Mouse (Mus musculus): ENCODE measurements at regions not wholly inside any gene's neighbourhood (a gene's known extent, or its start where the extent isn't known, plus 50 kb on each side); places are given as distances from the start of the nearest gene placed in this dataset.

- no peak for DNase-seq
These were observed 396.1 kb downstream of the Wdr11 start for GRCm38 (mm10) chr7:129987713-129988112.

GRCm38 (mm10) chr7:129993446-129994223, 402.0 kb downstream of the Wdr11 start:
- no peak for DNase-seq

GRCm38 (mm10) chr7:129995529-129995928, 403.9 kb downstream of the Wdr11 start:
- no peak for DNase-seq

GRCm38 (mm10) chr7:130001064-130001463, 409.4 kb downstream of the Wdr11 start:
- no peak for DNase-seq

GRCm38 (mm10) chr7:130002002-130002401, 410.3 kb downstream of the Wdr11 start:
- DNase-seq: no peak

GRCm38 (mm10) chr7:130005406-130005805, 413.7 kb downstream of the Wdr11 start:
- no peak for DNase-seq

- DNase-seq: no peak
These were observed 416.4 kb downstream of the Wdr11 start for GRCm38 (mm10) chr7:130007993-130008583.

GRCm38 (mm10) chr7:130008591-130009418, 417.1 kb downstream of the Wdr11 start:
- no peak for DNase-seq

- no peak for DNase-seq
These were observed 420.4 kb downstream of the Wdr11 start for GRCm38 (mm10) chr7:130012067-130012466.

GRCm38 (mm10) chr7:130013109-130013508, 421.4 kb downstream of the Wdr11 start:
- DNase-seq: no peak

- no peak for DNase-seq
These were observed 422.9 kb downstream of the Wdr11 start for GRCm38 (mm10) chr7:130014609-130015008.

GRCm38 (mm10) chr7:130015375-130016014, 423.8 kb downstream of the Wdr11 start:
- DNase-seq: no peak

GRCm38 (mm10) chr7:130016015-130016874, 424.6 kb downstream of the Wdr11 start:
- DNase-seq: no peak

- no peak for DNase-seq
These were observed 427.2 kb downstream of the Wdr11 start for GRCm38 (mm10) chr7:130018891-130019290.

GRCm38 (mm10) chr7:130028945-130029344, 437.3 kb downstream of the Wdr11 start:
- DNase-seq: no peak

- no peak for DNase-seq
These were observed 439.0 kb downstream of the Wdr11 start for GRCm38 (mm10) chr7:130030711-130031110.

GRCm38 (mm10) chr7:130036235-130036634, 444.6 kb downstream of the Wdr11 start:
- DNase-seq: no peak

- DNase-seq: no peak
These were observed 445.3 kb downstream of the Wdr11 start for GRCm38 (mm10) chr7:130036845-130037572.

- DNase-seq: no peak
These were observed 445.9 kb downstream of the Wdr11 start for GRCm38 (mm10) chr7:130037573-130037925.

GRCm38 (mm10) chr7:130040596-130040995, 448.9 kb downstream of the Wdr11 start:
- DNase-seq: no peak

GRCm38 (mm10) chr7:130041402-130041965, 449.8 kb downstream of the Wdr11 start:
- DNase-seq: no peak

Data from spleen, adult 18-20 months (tissue).